Mouse (Mus musculus): ENCODE results near the gene Kirrel3.

- no peak for TF ChIP-seq POLR2A (IDR thresholded peaks at IDR 0.05; ENCODE audit: borderline replicate concordance, low read depth, low read length)
- TF ChIP-seq CTCF (IDR thresholded peaks at IDR 0.05; ENCODE audit: low read depth, low read length): no peak
Measured at GRCm38 (mm10) chr9:34901888-34902287, 416.2 kb downstream of the Kirrel3 start.
